Mouse (Mus musculus): Measurements from ENCODE around the gene Ubr2.
A peak's percentile ranks its signal among the peaks of the same experiment; 100 is the strongest.

Ubr2 gene

DNA sequence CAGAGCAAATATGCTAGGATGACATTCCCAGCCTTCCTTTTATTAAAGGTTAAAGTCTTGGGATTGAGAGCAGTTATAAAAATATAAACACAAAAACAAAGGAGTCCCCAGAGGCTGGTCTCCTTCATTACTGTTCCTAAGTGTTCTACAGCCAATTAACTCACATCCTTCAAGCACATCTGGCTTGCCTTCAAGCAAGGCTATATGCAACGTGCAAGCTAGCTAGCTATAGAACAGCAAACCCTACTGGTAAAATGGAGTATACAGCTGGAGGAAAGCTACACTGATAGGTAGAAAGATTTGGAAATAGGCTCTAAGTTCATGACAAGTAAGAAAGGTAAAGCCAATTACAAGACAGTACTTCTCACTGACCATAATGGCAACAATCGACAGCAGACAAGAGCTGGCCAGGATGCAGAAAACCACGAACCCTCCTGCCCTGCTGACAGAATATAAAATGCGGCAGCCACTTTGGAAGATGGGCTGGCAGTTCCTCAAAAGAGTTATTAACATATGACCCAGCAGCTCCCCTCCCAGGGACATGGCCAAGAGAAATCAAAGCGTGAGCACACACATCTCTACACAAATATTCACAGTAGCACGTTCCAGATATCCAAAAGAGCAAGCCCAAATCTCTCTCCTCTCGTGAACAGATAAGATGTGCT, 4.5 kb downstream of the Ubr2 start:
- peak in 1 of 2 experiments; percentile 59 for DNase-seq (ENCODE audit: inconsistent age in 2 of 2, low spot score in 1 of 2)

DNA sequence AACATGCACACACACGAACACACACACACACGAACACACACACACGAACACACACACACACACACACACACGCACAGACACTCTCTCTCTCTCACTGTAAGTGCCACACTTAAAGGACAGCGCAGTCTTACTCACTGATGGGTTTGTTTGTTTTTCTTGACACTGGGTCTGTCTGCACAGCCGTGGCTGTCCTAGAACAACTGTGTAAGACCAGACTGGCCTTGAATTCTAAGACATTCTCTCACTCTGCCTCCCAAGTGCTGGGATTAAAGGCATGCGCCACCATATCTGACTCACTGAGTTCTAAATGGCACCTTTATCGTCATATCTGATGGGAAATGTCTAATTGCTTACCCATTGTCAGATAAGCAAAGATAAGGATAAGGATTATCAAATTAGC, 7.1 kb downstream of the Ubr2 start:
- DNase-seq (ENCODE audit: inconsistent age in 2 of 2, low spot score in 1 of 2) = peak in 1 of 2 experiments; percentile 69

DNA sequence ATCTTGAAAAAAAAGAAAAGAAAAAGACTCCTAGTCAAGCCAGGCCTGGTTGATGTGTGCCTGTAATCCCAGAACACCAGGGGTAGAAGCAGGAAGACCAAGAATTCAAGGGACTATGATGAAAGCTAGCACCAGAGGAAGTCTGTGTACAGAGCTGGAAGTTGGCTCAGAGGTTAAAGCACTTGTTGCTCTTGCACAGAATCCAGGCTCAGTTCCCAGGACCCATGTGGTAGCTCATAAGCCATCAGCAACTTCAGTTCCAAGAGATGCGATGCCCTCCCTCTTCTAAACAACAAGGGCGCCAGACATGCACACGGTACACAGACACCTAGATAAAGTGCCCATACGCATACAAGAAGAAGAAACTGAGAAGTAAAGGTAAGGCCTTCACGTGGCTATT, 8.0 kb downstream of the Ubr2 start:
- DNase-seq (ENCODE audit: inconsistent age in 2 of 2, low spot score in 1 of 2) = no peak

DNA sequence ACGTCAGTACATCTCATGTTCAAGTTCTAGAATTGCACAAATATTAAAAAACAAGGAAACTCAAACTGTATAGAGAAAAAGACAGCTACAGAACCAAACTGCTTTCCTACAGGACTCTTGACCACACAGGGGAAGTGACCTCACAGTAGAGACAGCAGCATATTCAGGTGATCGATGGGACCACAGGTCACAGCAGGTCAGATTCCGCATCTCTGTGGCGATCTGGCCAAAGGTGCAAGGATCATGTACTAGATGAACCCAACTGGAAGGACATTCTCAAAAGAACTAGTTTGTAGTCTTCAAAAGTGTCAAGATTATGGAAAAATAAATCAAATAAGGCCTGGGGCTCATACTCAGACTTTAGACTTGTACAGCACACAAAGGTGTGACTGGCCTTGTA, 11.5 kb downstream of the Ubr2 start:
- no peak for DNase-seq (ENCODE audit: inconsistent age in 2 of 2, low spot score in 1 of 2)

DNA sequence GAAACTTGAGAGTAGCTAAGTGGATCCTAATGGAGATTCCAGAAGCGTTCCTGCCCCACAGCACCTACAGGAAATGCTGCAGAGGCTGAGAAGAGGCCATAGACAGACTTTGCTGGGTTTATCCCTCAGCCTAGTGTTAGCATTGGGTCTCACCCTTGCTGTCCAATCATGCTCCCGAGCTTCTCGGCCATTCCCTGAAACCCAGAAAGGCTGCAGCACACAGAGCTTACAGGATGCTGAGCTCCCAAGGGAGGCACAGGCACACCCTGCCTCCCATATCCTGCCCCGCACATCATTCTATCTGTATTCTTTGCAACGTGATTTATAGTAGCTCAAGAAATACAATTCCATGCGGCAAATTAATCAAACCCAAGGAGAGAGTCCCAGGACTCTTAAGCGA, 13.9 kb downstream of the Ubr2 start:
- DNase-seq (ENCODE audit: inconsistent age in 2 of 2, low spot score in 1 of 2) = no peak

DNA sequence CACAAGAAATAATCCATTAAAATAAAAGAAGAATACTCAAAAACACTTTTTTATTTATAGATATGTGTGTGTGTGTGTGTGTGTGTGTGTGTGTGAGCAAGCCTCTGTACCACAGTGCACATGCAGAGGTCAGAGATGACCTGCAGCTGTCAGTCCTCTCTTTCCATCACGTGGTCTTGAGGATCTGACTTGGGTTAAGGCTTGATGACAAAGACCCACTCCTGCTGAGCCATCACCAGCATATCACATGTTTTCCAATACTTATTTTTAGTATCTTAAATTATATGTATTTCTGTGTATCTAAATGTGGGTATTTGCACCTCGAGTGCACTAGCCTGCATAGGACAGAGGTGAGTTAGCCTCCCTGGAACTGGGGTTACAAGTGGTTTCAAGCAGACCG, 14.7 kb downstream of the Ubr2 start:
- DNase-seq (ENCODE audit: inconsistent age in 2 of 2, low spot score in 1 of 2) = no peak

DNA sequence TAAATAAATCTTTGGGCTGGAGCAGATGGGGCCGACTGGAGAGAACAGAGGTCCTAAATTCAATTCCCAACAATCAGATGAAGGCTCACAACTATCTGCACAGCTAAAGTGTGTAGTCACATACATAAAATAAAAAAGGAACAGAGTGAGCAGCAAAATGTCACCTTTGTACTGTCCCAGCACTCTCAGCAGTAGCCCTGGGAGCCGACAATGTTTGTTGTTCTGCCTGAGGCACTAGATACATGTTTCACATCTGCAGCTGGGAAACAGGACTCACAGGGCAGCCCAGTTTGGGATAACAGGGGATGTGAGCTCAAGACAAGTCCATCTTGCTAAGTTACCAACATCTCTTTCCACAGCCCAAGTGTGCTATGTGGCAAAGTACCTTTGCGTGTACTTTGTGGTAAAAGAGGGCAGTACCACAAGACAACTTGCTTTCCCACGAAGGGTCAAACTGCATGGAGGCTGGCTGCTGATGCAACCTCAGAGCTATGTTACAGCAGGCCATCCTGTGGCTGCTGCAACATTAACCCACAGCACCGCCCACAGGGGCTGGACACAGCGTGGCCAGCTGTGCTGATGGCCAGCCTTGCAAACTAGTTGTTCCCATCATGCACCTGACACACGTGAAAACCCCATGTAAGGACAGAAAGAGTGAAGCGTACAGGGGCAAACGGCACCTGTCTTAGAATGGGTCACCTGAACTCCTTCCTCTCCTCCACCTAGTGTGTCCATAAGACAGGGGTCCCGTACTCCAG, 15.5 kb downstream of the Ubr2 start:
- DNase-seq (ENCODE audit: inconsistent age in 2 of 2, low spot score in 1 of 2) = peak in 1 of 2 experiments; percentile 48

DNA sequence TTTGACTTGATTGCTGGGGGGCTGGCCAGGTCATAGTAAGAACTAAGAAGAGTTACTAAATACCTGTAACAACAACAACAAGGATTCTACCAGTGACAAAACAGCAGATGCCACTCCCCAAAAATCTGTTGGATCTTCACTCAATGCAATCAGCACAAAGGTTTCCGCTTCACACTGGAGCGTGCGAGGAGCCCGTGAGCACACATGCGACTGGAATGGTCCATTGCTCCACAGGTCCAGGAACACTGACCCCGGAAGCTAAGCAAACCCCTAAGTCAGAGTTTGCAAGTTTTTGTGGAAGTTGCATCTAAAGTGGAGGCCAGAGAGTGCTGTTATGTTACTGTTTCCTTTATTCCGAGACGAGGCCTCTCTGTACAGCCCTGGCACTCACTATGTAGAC, 16.7 kb downstream of the Ubr2 start:
- no peak for DNase-seq (ENCODE audit: inconsistent age in 2 of 2, low spot score in 1 of 2)

DNA sequence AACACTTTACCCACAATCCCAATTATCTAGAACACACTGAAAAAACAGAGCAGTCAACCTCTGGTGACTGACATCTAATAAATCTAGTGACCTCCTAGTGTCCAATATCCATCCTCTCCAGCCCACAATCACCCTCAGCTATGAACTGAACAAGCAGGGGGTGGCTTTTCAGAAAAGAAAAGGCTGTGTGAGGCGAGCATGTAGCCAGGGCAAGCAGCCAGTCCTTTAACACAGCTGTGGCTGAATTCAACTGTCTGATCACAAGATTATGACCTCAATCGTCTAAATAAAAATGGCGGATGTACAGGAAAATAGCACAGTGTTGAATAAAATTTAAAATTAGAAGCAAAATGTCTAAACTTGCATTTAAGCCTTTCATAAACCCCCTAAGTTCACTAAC, 22.7 kb downstream of the Ubr2 start:
- DNase-seq (ENCODE audit: inconsistent age in 2 of 2, low spot score in 1 of 2) = no peak

DNA sequence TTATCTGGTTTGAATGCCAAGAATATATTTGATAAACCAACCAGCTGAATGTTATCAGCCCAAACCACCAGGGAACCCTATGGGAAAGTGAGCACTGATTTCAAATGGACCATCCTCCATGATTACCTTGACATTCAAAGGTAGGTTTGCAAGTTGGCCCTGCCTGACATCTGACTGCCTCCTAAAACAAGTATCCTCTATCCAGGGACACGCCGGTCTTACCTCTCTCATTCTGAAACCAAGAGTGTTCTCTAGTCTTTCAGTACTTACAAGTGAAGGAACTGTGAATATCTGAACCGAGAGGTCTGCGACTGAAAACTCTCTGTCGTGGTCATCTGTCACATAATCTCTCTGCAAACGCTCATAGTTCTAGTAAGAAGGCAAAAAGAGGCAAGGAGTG, 30.3 kb downstream of the Ubr2 start:
- peak in 1 of 2 experiments; percentile 57 for DNase-seq (ENCODE audit: inconsistent age in 2 of 2, low spot score in 1 of 2)

DNA sequence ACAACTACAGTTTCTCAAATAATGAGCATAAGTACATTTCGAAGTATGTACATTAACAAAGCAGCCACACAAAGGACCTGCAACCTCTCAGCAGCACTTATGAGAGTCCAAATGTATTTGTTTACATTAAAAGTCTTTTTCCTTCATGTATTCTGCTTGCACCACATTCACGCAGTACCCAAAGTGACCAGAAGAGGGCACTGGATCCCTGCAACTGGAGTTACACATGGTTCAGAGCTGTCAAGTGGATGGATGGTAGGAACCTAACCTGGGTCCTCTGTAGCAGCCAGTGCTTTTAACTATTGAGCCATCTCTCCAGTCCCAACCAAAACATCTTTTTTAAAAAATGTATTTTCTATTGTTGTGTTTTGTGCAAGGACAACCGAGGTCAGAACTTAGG, 35.2 kb downstream of the Ubr2 start:
- DNase-seq (ENCODE audit: inconsistent age in 2 of 2, low spot score in 1 of 2) = peak; percentile 40 to 81

DNA sequence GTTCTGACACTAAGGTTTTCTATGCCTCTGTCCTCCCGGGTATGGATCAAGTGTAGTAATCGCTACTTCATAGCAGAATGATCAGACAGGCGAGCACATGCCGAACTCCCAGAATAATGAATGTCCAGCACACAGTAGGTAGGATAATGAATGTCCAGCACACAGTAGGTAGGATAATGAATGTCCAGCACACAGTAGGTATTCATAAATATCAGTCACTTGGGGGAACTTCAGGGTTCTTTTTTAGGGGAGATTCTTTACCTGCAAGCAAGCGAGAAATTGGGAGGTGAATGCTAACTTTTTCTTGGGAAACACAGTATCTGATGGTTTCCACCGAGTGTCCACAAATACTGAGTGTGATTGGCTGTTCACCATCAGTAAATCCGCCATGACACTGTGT, 37.8 kb downstream of the Ubr2 start:
- DNase-seq (ENCODE audit: inconsistent age in 2 of 2, low spot score in 1 of 2) = no peak

DNA sequence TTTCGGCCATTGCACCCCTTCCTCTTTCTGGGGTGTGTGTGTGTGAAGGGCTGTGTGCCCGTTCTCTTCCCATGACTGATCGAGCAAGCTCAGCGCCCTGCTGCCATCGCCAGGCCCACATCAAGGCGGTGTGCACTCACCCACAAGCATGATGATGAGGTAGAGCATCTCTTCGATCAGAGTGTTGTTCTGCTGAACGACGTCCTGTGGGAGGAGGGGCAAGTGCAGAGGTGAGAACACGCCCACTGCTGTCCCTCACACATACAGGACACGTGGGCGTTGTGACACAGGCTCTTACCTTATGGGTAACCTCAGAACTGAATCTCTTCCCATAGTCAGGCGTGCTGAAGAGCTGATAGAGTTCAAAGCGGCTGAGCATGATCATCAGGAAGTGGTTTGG, 43.5 kb downstream of the Ubr2 start:
- no peak for DNase-seq (ENCODE audit: inconsistent age in 2 of 2, low spot score in 1 of 2)

DNA sequence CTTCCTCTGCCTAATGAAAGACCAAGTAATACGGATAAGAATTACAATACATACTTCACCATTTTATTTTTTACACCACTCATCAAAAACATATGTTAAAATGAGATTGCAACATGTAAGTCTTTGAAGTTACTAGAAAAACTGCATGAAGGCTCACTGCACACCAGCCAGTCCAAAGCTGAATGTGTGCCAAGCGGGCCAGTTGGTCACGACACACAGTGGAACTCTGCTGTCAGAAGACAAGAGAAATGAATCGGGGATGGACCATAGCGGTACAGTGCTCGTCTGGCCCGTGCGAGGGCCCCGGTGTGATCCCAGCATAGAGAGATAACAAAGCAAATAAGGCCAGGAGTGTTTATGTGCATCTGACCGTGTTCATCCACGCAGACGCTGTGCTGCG, 47.2 kb downstream of the Ubr2 start:
- DNase-seq (ENCODE audit: inconsistent age in 2 of 2, low spot score in 1 of 2) = no peak

DNA sequence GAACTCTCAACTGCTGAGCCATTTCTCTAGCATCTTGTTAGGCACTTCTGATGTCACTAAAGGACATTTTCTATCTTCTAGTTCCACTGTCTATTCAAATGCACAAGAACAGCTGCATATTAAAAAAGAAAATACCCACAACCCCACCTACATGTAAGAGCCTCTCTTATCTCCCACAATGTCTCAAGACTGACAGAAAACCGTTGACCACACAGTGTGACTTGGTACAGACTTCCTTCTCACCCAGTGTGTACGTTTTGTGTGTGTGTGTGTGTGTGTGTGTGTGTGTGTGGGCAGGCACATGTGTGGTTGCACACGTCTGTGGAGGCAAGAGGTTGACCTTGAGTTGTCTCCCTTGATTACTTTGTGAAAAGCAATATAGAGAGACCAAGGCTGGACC, 48.2 kb downstream of the Ubr2 start:
- no peak for DNase-seq (ENCODE audit: inconsistent age in 2 of 2, low spot score in 1 of 2)

DNA sequence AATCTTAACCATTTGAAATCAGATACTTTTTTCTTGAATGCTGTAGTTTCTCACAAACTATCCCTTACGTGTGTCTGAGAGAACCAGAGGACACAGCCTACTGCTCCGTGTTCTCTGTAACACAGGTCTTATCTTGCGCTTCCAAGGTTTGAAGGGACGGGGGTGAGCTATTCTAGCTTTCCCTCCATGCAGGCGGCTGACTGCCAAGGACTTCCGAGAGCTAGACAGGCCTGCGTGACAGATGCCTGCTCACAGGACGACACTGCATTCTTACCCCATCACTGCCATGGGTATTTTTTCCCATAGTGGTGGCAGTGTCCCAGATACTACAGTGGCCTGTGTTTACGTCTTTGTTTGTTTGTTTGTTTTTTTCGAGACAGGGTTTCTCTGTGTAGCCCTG, 50.1 kb downstream of the Ubr2 start:
- peak; percentile 43 to 63 for DNase-seq (ENCODE audit: inconsistent age in 2 of 2, low spot score in 1 of 2)

DNA sequence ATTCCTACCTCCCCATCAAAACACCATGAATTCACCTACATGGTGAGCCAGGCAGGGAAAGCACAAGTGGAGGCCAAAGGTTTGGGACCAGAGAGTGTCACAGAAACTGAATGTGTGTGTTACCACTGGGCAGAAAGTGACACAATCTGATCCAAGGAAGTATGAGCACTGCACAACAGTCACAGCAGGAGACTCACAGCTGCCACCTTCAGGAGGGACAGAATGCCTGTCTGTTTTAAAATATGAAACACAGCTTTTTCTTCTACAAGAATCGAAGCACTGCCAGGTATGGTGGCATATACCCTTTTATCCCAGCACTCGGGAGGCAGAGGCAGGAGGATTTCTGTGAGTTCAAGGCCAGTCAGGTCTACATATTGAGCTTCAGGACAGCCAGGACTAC, 52.3 kb downstream of the Ubr2 start:
- DNase-seq (ENCODE audit: inconsistent age in 2 of 2, low spot score in 1 of 2) = no peak

DNA sequence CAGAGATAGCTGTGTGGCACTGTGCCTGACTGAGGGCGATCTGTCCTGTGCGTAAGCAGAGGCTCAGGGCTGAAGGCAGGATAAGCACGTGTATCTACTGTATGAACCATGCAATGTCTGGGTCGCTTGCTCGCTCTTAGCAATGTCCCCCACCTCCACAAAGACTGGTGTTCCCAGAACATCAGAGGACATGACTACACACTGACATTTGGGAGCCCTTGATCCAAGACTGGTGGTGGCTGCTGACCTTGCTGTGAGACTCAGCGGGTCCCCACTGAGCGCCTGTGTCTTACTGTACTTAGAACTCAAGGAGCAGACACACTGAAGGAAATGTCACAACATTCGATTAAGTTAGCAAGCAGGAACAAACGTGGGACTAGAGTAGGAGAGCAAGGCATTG, 64.1 kb downstream of the Ubr2 start:
- peak; percentile 72 to 81 for DNase-seq (ENCODE audit: inconsistent age in 2 of 2, low spot score in 1 of 2)

DNA sequence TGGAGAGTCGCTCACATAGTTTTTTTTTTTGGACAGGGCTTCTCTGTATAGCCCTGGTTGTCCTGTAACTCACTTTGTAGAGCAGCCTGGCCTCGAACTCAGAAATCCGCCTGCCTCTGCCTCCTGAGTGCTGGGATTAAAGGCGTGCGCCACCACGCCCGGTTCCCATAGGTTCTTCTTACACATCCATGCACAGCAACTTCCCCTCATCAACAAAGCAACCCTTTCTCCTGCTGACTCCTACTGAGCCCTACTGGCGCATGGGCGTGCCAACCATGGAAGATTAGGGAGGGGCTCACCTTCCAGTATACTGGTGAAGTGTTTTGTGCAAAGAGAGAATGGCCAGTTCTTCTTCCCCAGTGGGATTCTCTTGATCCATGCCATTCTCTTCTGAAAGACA, 67.9 kb downstream of the Ubr2 start:
- DNase-seq (ENCODE audit: inconsistent age in 2 of 2, low spot score in 1 of 2) = no peak

DNA sequence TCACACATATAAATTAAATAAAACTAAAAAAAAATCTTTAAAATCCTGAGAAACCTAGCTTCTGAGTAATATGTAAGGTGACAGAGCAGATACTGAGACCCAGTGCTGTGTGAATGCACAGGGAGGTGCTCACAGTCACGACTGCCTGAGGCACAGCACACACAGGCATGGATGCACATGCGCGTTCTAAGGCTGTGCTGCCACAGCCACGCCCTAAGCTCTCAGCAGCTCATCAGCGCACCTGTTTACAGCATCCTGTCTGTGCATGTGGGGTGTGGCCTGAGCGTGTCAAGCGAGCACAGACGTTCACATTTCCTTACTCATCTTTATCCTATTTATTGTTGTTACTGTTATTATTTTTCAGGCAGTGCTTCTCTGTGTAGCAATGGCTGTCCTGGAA, 69.9 kb downstream of the Ubr2 start:
- DNase-seq (ENCODE audit: inconsistent age in 2 of 2, low spot score in 1 of 2) = no peak

DNA sequence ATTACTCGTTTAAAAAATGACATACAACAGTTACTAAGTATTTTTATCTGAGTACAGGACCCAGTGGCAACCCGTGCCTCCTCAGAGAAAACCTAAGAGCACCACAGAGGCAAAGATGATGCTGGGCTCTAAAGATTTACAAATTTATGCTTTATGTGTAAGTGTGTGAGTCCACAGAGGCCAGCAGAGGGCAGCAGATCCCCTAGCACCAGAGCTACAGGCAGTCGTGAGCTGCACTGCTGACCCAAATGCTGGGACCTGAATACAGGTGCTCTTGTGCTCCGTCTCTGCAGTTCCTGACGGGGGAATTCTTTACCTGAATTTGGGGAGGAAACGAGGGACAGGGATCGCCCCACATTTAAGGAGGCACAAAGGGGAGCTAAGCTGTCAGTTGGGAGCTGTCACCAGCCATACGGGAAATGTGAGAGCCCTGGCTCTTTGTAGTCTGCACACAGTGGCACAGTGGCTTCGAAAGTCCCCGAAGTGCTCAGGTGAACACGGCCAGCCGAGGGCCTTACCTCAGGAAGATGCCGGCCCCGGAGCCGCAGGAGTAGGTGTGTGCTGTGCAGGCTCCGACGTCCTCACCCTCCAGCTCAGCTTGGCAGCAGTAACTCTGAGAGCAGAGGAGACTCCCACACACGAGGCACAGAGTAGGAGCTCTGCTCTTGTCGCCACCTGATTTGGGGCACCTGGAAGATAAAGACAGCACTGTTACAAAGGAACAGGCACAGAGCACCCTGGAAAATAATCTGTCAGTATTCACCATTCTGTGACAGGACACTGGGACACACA, 76.6 kb downstream of the Ubr2 start:
- DNase-seq (ENCODE audit: inconsistent age in 2 of 2, low spot score in 1 of 2) = peak; percentile 54 to 73

DNA sequence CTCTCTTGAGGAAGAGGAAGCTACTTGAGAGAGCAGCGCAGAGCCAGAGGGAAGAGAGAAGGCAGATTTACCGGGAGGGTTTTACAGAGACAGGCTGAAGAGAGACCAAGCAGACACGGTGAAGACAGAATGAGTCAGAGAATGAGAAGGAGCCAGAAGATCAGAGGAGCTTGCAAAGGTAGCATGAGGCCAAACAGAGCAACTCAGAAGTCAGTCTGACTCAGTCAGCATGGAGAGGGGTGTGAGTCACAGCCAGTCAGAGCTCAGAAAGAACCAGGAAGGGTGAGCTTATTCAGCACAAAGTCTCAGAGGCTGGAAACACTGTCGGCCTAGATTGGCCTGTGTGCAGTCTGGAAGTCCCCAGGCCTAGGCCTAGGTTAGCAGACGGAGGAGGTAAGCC, 77.4 kb downstream of the Ubr2 start:
- DNase-seq (ENCODE audit: inconsistent age in 2 of 2, low spot score in 1 of 2) = peak; percentile 70 to 79

Measured in adrenal gland, adult (tissue).